Mouse (Mus musculus) liver, embryonic 14.5 days (tissue): ENCODE data around the gene Aup1.

ENCODE experiments used
- CTCF ChIP-seq: IDR thresholded peaks from 2 replicates; pipeline ENCODE4 v1.5.1; 2016; ENCODE audit warnings: antibody characterized with exemption, low read depth, control low read depth
- EP300 ChIP-seq: IDR thresholded peaks from 2 replicates; pipeline ENCODE4 v1.6.1; 2016; ENCODE audit warnings: antibody characterized with exemption, low read depth

- TF ChIP-seq CTCF, result no peak
- peak; percentile 83 for TF ChIP-seq EP300
Observed at GRCm38 (mm10) chr6:83020121-83020520, 34.2 kb upstream of the Aup1 start.
